Mouse (Mus musculus) limb, embryonic 10.5 days (tissue): Measurements from ENCODE around the gene Ccr5. TPM values are rescaled to one million over a fixed set of nuclear protein-coding genes. Genes with fewer than 3 reads are reported as not detected.
"Not testable (repeated sequence)": the region's sequence is repeated elsewhere in the genome, so short reads cannot be mapped to it uniquely, and the experiment has no call there.

Experiments used
- DNase-seq: peaks from one replicate; pipeline ENCODE4 v3.0.0-alpha.2; 2017; ENCODE audit warnings: low spot score
- H3K27ac ChIP-seq: fragments of 300-500 bp; sonication (generic); 2 replicates; pipeline ENCODE4 v1.5.1; 2016; ENCODE audit warnings: mild to moderate bottlenecking
- H3K27me3 ChIP-seq: fragments of 300-500 bp; sonication (generic); 2 replicates; pipeline ENCODE4 v1.6.1; 2016; ENCODE audit warnings: low read depth, mild to moderate bottlenecking; ENCODE audit not compliant: poor library complexity, severe bottlenecking
- H3K36me3 ChIP-seq: fragments of 300-500 bp; sonication (generic); 2 replicates; pipeline ENCODE4 v1.6.1; 2016; ENCODE audit warnings: mild to moderate bottlenecking, moderate library complexity
- H3K4me1 ChIP-seq: fragments of 300-500 bp; sonication (generic); 2 replicates; pipeline ENCODE4 v1.6.1; 2016
- H3K4me3 ChIP-seq: fragments of 300-500 bp; sonication (generic); 2 replicates; pipeline ENCODE4 v1.5.1; 2016; ENCODE audit warnings: mild to moderate bottlenecking, moderate library complexity
- H3K9me3 ChIP-seq: fragments of 300-500 bp; sonication (generic); replicated peaks from 2 replicates; pipeline ENCODE4 v1.6.1; 2016; ENCODE audit warnings: mild to moderate bottlenecking
- WGBS: fragments of 180-500 bp; shearing (Covaris S2); methylation state at CpG from one replicate; pipeline ENCODE4 v1.1.7; 2016; 5-methylcytosine and 5-hydroxymethylcytosine counted together
- polyA plus RNA-seq: library from polyadenylated mRNA; unstranded; fragments of >200 nt; fragmentation: Nextera tagmentation; extraction: Ambion mirVana; gene quantifications from 2 replicates; pipeline ENCODE4 v1.2.1, GENCODE M21; 2016

Gene Ccr5
- polyA plus RNA-seq: 0.15 and 0.30 TPM in 2 replicates

DNA sequence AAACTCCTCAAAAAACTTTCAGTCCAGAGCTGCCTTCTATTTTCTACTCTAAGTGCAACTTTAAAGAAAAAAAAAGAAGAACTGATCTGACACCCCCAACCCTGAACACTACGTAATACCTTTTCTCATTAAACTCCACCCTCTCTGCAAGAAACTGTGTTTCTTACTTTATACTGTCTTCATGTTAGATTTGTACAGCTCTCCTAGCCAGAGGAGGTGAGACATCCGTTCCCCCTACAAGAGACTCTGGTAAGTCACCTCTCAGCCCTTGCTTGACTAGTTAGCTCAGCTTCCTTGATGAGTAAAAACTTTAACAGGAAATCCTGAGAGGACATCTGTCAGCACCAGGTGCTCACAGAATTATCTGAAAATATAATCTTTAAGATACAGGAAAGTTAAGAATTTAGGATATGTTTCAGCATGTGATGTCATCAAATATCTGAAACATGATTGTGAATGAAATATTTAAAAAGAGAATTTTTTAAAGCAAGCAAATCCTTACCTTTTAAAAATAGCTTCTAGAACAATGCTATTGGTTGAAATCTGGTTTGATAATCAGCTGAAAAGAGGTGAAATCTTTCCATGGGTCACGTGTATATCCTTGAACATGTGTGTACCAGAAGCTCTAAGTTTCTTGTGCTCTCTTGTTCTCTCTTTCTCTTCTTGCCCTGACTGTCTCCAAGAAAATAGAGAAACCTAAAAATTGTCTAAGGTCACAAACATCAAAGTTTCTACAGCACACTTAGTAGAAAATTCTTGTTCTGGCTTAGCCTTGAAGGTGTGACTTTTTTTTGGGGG lies at the start of gene Ccr5:
Gene Ccr5, plus strand, starts transcription at position 157 of the 798 bp plus-strand sequence.
- Histone ChIP-seq H3K9me3 (no peaks in the 10 kb centered on the region), H3K27me3 (no peaks in the 10 kb centered on the region), H3K36me3 (no peaks in the 10 kb centered on the region), H3K27ac (no peak within 1 kb of the TSS), H3K4me1 (no peaks in the 10 kb centered on the region), H3K4me3 (no peak within 1 kb of the TSS)
- WGBS: 89% methylated on average over 3 of the region's 3 CpGs
- no peak for DNase-seq

DNA sequence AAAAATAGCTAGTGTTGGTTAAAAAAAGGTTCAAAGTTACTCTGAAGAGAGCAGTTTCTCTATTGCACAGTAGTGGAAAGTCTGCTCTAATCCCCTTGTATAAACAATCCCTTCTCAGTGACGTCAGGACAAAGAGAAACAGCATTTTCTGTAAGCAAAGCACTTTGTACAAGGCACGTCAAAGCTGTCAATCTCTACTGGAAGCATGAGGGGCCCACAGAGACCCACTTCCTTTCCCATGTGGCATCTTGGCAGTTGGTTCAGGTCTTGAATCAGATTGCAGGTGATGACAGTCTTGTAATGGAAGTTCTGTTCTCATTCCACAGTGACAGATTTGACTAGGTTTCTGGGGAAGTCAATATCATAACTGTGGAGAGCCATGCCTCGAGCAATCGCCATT lies 41.5 kb upstream of the Ccr5 start:
- Histone ChIP-seq H3K4me1 (no peaks in the 10 kb centered on the region), H3K27ac (no peak overlapping the region), H3K9me3 (no peaks in the 10 kb centered on the region), H3K27me3 (no peaks in the 10 kb centered on the region), H3K4me3 (no peak overlapping the region), H3K36me3 (no peaks in the 10 kb centered on the region)
- no peak for DNase-seq
- 77% methylated on average over 4 of the region's 4 CpGs for WGBS

DNA sequence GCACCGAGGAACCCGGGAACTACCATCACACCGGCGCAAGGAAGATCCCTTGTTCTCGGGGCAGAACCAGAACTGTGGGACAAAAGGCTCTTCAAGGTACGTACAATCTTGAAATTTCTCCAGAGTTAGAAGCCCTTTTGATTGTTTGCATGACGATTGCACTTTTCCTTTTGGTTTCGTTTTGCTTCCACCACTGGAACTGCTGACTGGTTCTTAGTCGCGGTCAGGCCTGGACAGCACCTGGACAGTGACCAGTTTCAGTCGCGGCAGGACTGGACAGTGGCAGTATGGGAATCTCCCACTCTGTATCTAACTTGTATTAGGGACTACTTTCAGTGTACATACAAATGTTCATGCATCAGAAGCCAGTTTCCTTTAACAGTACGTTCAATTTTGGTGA lies 40.9 kb upstream of the Ccr5 start:
- not testable (repeated sequence) for DNase-seq, H3K9me3 ChIP-seq, H3K27me3 ChIP-seq, H3K4me1 ChIP-seq, H3K27ac ChIP-seq, H3K4me3 ChIP-seq, H3K36me3 ChIP-seq
- WGBS: 94% methylated on average over 13 of the region's 13 CpGs

DNA sequence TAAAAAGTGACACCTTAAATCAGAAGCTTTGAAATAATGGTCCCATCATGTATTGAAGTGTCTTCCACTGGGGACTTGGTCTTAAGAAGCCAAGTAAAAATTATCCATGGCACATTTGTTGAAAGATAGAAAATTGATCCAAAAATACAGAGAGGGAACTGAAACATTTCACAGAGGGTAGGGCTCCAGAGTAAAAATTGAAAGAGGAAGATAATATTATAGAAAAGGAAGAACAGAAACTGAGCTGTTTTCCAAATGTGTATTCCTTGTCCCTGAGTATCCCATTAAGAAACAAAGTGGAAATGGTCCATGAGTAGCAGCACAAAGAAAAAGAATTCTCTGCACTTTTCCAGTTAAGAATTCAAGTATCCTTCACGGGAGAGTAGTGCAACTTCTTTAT lies 30.9 kb upstream of the Ccr5 start:
- Histone ChIP-seq H3K9me3 (no peaks in the 10 kb centered on the region), H3K4me1 (no peaks in the 10 kb centered on the region), H3K27ac (no peak overlapping the region), H3K4me3 (no peak overlapping the region), H3K36me3 (no peaks in the 10 kb centered on the region), H3K27me3 (no peaks in the 10 kb centered on the region)
- 89% methylated on average over 1 of the region's 1 CpGs for WGBS
- DNase-seq: no peak

DNA sequence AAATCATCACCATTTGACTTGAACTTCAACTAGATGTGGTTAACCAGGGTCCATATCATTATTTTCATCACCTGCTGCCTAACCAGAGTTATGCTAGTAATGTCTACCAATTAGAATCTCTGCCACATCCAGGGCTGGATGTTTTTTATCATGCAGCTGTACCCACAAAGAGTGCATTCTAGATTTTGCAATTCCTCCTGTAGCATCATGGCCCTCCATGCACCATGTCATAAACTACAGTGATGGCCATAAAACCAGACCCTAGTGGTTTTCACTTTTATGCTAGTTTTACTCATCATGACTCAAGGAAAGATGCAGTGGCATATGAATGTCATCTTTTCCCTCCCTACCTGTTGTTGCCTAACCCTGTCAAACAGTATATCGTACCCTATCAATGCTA lies 22.2 kb upstream of the Ccr5 start:
- 87% methylated on average over 1 of the region's 1 CpGs for WGBS
- DNase-seq: no peak
- H3K9me3 ChIP-seq: no peaks in the 10 kb centered on the region
- H3K4me1 ChIP-seq: no peaks in the 10 kb centered on the region
- H3K4me3 ChIP-seq: no peak overlapping the region
- no peak overlapping the region for H3K27ac ChIP-seq
- no peaks in the 10 kb centered on the region for H3K36me3 ChIP-seq
- H3K27me3 ChIP-seq: no peaks in the 10 kb centered on the region

DNA sequence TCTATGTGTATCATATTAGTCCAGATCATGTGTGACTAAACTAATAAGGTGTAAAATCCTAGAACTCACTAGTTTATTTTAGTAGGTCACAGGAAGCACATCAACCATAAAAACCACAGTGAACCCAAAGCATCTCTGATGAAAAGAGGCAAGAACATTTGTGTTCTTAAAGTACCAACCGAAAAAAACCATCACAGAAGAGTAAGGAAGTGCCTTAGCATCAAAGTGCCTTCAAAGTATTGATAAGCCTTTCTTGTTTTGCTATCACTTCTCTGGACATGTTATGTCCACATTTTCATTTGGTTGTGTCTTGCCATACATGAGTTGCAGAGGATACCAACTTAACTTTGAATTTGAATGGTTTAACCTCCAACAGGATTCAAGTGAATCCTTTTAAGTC lies 21.0 kb upstream of the Ccr5 start:
- Histone ChIP-seq H3K36me3 (no peaks in the 10 kb centered on the region), H3K9me3 (no peaks in the 10 kb centered on the region), H3K4me3 (no peak overlapping the region), H3K27ac (no peak overlapping the region), H3K27me3 (no peaks in the 10 kb centered on the region), H3K4me1 (no peaks in the 10 kb centered on the region)
- DNase-seq: no peak
- WGBS: 82% methylated on average over 1 of the region's 1 CpGs

DNA sequence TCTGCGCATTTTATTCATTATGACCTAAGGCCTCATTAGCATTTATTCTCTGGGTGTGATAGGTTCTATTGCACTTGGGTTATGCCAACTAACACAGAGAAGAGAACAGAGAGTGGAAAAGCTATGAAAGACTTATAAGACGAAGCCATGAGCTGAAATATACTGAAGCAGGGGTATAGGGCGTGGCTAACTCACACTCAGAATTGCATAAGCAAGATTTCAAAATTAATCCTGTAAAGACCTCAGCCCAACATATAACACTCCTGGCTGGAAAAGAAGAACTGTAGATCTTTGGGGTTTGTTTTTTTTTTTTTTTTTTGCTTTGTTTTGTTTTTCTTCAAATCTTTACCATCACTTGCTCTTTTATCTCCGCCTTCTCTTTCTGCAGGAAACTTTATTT lies 19.6 kb upstream of the Ccr5 start, which contains the start of gene Ccr2:
Gene Ccr2, plus strand, starts transcription at position 228 of the 400 bp plus-strand sequence.
- WGBS: 92% methylated on average over 4 of the region's 4 CpGs
- H3K27ac ChIP-seq: no peak within 1 kb of the TSS
- H3K9me3 ChIP-seq: no peaks in the 10 kb centered on the region
- no peaks in the 10 kb centered on the region for H3K27me3 ChIP-seq
- H3K36me3 ChIP-seq: no peaks in the 10 kb centered on the region
- no peak for DNase-seq
- no peaks in the 10 kb centered on the region for H3K4me1 ChIP-seq
- no peak within 1 kb of the TSS for H3K4me3 ChIP-seq

DNA sequence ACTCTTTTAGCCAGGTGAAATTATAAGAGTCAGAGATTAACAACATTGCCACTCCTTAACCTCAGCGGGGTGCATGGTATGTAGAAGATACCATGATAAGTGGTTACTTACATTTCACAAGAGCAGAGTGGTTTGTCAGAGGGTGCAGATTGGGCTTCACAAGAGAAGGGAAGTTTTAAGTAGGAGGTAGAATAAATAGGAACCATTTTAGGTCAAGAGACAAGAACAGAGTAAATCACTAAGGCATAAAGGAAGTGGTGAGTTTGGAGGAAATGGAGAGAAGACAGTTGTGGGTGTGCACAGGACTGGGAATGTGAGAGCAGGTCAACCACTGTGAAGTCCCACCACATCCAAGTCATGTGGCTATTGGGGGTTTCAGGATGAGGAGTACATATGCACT lies 18.1 kb upstream of the Ccr5 start:
- Histone ChIP-seq H3K4me1 (no peaks in the 10 kb centered on the region), H3K36me3 (no peaks in the 10 kb centered on the region), H3K27me3 (no peaks in the 10 kb centered on the region), H3K27ac (no peak overlapping the region), H3K9me3 (no peaks in the 10 kb centered on the region), H3K4me3 (no peak overlapping the region)
- DNase-seq: no peak
- WGBS: 67% methylated on average over 1 of the region's 1 CpGs

DNA sequence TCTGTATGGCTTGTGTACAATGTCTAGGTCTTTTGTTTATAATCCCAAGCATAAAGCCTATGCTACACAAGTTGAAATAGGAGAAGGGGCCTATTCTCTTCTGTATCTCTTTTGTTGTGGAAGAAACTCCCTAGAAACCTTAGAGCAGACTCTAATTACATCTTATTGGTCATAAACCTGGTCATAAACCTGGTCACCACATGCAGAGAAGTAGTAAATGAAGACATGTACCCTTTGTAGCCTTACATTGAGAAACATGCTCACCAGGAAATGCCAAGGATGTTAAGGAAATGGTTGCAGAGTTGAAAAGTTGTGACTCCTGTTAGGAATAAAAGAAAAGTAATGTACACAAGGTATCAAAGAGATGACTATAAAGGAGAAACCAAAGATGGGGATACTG lies 16.1 kb upstream of the Ccr5 start:
- H3K4me1 ChIP-seq: no peaks in the 10 kb centered on the region
- no peak for DNase-seq
- no peaks in the 10 kb centered on the region for H3K36me3 ChIP-seq
- no peaks in the 10 kb centered on the region for H3K27me3 ChIP-seq
- H3K27ac ChIP-seq: no peak overlapping the region
- H3K4me3 ChIP-seq: no peak overlapping the region
- H3K9me3 ChIP-seq: no peaks in the 10 kb centered on the region

DNA sequence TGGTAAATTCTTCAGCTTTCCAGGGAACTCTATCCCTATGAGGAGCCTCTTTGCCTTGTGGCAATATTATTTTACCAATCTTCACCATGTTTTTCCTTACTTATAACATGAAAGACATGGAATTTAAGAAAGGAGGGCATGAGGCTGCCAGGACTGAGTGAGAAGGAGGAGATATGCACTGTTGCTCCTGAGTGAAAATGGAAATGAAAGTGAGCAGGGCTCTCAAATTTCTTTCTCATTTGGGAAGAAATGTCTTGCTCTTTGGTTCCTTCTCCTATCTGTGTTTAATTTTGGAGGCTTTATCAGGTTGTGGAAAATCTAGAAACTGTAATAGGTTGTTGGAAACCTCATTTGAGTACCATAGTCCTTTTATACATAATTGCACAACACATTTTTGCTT lies 14.1 kb upstream of the Ccr5 start:
- Histone ChIP-seq H3K36me3 (no peaks in the 10 kb centered on the region), H3K27me3 (no peaks in the 10 kb centered on the region), H3K4me1 (no peaks in the 10 kb centered on the region), H3K4me3 (no peak overlapping the region), H3K9me3 (no peaks in the 10 kb centered on the region), H3K27ac (no peak overlapping the region)
- DNase-seq: no peak

DNA sequence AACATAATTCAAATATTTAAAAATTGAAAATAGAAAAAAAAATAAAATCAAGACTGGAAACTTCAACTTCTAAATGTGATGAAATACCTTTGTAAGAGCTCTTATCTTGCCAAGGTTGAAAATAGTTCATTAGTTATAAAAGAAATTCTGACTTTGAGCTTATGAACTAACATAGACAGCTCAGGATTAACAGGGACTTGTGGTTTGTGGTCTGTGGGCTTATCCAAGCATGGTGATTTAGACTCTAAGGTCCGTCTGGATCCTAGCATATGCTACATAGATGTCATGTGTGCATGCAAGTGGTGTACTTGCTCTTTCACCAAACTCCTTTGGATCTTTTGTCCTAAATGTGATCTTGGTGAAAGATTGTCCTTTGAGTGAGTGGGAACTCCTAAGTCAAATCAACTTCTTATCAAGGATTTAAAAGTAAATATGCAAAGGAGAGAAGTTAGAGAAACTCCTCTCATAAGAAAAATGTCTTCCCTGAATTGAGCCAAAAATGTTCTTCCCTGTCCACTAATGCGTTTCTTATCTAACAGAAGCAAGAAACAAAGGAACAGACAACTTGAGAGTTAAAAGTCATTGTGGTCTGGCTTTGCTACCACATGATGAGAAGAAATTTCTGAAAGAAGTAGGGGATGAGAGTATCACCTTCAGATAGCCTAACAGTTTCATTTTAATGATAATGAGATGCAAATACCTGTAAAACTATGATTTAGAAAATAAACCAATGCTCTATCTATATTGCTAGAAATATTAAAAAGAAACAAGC lies 12.8 kb upstream of the Ccr5 start:
- DNase-seq: no peak
- Histone ChIP-seq H3K27ac (no peak overlapping the region), H3K36me3 (no peaks in the 10 kb centered on the region), H3K9me3 (no peaks in the 10 kb centered on the region), H3K4me3 (no peak overlapping the region), H3K4me1 (no peaks in the 10 kb centered on the region), H3K27me3 (no peaks in the 10 kb centered on the region)
- 75% methylated on average over 2 of the region's 2 CpGs for WGBS

DNA sequence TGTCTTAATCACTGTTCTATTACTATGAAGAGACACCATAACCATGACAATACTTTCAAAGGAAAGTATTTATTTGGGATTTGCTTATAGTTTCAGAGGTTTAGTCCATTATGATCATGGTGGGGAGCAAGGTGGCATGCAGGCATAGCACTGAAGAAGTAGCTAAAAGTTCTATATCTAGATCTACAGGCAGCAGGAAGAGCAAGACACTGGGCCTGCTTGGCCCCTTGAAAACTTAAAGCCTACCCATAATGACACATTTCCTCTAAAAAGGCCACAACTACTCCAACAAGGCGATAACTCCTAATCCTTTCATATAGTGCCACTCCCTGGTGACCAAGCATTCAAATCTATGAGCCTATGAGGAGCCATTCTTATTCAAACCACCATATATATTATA lies 9.3 kb upstream of the Ccr5 start:
- Histone ChIP-seq H3K4me3 (no peak overlapping the region), H3K27me3 (no peaks in the 10 kb centered on the region), H3K4me1 (no peaks in the 10 kb centered on the region), H3K9me3 (no peaks in the 10 kb centered on the region), H3K36me3 (no peaks in the 10 kb centered on the region), H3K27ac (no peak overlapping the region)
- WGBS: 83% methylated on average over 1 of the region's 1 CpGs
- DNase-seq: no peak

DNA sequence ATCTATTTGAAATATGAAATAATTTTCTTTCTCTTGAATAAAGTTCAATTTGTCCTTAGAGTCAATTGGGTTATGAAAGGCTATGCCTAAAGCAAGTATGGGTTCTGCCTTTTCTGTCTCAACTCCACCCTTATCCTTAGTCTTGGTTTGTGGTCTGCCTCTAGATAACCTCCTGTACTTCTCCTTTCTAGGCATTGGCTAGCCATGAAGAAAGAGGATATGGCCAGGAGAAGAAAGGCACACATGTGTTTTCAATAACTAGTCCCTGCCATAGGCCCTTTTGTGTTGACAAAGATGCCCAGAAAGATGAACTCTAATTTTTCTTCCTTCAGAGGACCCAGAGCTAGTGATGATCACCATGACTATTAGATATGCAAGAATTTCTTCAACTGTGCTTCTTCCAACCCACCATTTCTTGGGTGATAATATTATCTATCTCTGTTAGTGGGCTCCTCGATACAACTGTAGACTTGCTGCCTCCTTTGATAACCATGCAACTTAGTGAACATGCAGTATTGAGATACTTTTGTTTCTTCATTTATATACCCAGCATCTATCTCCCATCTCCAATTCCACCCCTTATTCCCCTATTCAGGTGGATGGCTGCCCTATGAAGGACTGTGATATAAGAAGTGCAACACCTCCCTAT lies 8.6 kb upstream of the Ccr5 start:
- no peak for DNase-seq
- H3K9me3 ChIP-seq: no peaks in the 10 kb centered on the region
- H3K4me1 ChIP-seq: no peaks in the 10 kb centered on the region
- H3K27me3 ChIP-seq: no peaks in the 10 kb centered on the region
- no peaks in the 10 kb centered on the region for H3K36me3 ChIP-seq
- WGBS: 88% methylated on average over 1 of the region's 1 CpGs
- H3K4me3 ChIP-seq: no peak overlapping the region
- H3K27ac ChIP-seq: no peak overlapping the region
